Mouse (Mus musculus) neural tube, embryonic 13.5 days (tissue): ENCODE measurements around the gene Yrdc. TPM values are rescaled to one million over a fixed set of nuclear protein-coding genes. Genes with fewer than 3 reads are reported as not detected.
A peak's percentile ranks its signal among the peaks of the same experiment; 100 is the strongest.

Source experiments
- ATAC-seq: fragments of 200-750 bp; cut with Nextera tagmentation; 2 replicates; pipeline ENCODE4 v1.8.0; 2017; ENCODE audit warnings: low read depth, mild to moderate bottlenecking, moderate TSS enrichment, moderate library complexity
- H3K27ac ChIP-seq: fragments of 300-500 bp; sonication (generic); replicated peaks from 2 replicates; pipeline ENCODE4 v1.5.1; 2015; ENCODE audit warnings: moderate library complexity, mild to moderate bottlenecking, inconsistent platforms
- H3K27me3 ChIP-seq: fragments of 300-500 bp; sonication (generic); 2 replicates; pipeline ENCODE4 v1.6.1; 2015; ENCODE audit warnings: mild to moderate bottlenecking, inconsistent platforms
- H3K36me3 ChIP-seq: fragments of 300-500 bp; sonication (generic); 2 replicates; pipeline ENCODE4 v1.6.1; 2015; ENCODE audit warnings: mild to moderate bottlenecking, inconsistent platforms
- H3K4me1 ChIP-seq: fragments of 300-500 bp; sonication (generic); replicated peaks from 2 replicates; pipeline ENCODE4 v1.6.1; 2015; ENCODE audit warnings: inconsistent platforms
- H3K4me2 ChIP-seq: fragments of 300-500 bp; sonication (generic); 2 replicates; pipeline ENCODE4 v1.6.1; 2015; ENCODE audit warnings: inconsistent platforms, mild to moderate bottlenecking, moderate library complexity
- H3K4me3 ChIP-seq: fragments of 300-500 bp; sonication (generic); 2 replicates; pipeline ENCODE4 v1.5.1; 2015; ENCODE audit warnings: mild to moderate bottlenecking, inconsistent platforms
- H3K9ac ChIP-seq: fragments of 300-500 bp; sonication (generic); 2 replicates; pipeline ENCODE4 v1.6.1; 2015; ENCODE audit warnings: moderate library complexity, mild to moderate bottlenecking, inconsistent platforms
- H3K9me3 ChIP-seq: fragments of 300-500 bp; sonication (generic); 2 replicates; pipeline ENCODE4 v1.6.1; 2016; ENCODE audit warnings: inconsistent platforms
- WGBS: fragments of 180-500 bp; shearing (Covaris S2); methylation state at CpG from one replicate; pipeline ENCODE4 v1.1.7; 2015; 5-methylcytosine and 5-hydroxymethylcytosine counted together
- polyA plus RNA-seq: library from polyadenylated mRNA; unstranded; fragments of >200 nt; fragmentation: Nextera tagmentation; extraction: Ambion mirVana; gene quantifications from 2 replicates; pipeline ENCODE4 v1.2.1, GENCODE M21; 2015

Yrdc gene
- polyA plus RNA-seq, result 39.6 and 46.6 TPM in 2 replicates

- under 1% methylated on average over 64 of the region's 90 CpGs for WGBS
- H3K27me3 ChIP-seq, result no peaks in the 10 kb centered on the region
- peak within 1 kb of the TSS; percentile 94 for H3K27ac ChIP-seq
- peak within 1 kb of the TSS; percentile 86 for H3K4me2 ChIP-seq
- peaks cover 55% of the 10 kb centered on the region for H3K4me1 ChIP-seq
- peak within 1 kb of the TSS; percentile 88 for H3K9ac ChIP-seq
- ATAC-seq, result peak; percentile 94
- H3K9me3 ChIP-seq, result no peaks in the 10 kb centered on the region
- peak within 1 kb of the TSS; percentile 95 for H3K4me3 ChIP-seq
- peaks cover 32% of the 10 kb centered on the region for H3K36me3 ChIP-seq
Observed at GRCm38 (mm10) chr4:124850261-124850913, at the start of gene Yrdc. Gene Yrdc (plus strand): TSS chr4:124850679.

- peak within 1 kb of the TSS; percentile 81 for H3K4me2 ChIP-seq
- H3K27me3 ChIP-seq, result no peaks in the 10 kb centered on the region
- ATAC-seq, result peak; percentile 87
- H3K4me3 ChIP-seq, result peak within 1 kb of the TSS; percentile 91
- 3% methylated on average over 21 of the region's 21 CpGs for WGBS
- H3K27ac ChIP-seq, result peak within 1 kb of the TSS; percentile 97
- no peaks in the 10 kb centered on the region for H3K9me3 ChIP-seq
- peaks cover 21% of the 10 kb centered on the region for H3K4me1 ChIP-seq
- peaks cover 58% of the 10 kb centered on the region for H3K36me3 ChIP-seq
- H3K9ac ChIP-seq, result peak within 1 kb of the TSS; percentile 96
Observed at GRCm38 (mm10) chr4:124801552-124802308, 48.7 kb upstream of the Yrdc start, which contains the start of gene Mtf1. Gene Mtf1 (plus strand): TSS chr4:124802104.

GRCm38 (mm10) chr4:124802309-124803260 lies 47.9 kb upstream of the Yrdc start:
- Histone ChIP-seq H3K9ac (peak overlapping the region; percentile 96), H3K27me3 (no peaks in the 10 kb centered on the region), H3K9me3 (no peaks in the 10 kb centered on the region), H3K4me2 (peak overlapping the region; percentile 81), H3K4me3 (peak overlapping the region; percentile 91), H3K4me1 (peaks cover 25% of the 10 kb centered on the region), H3K27ac (peak overlapping the region; percentile 97), H3K36me3 (peaks cover 64% of the 10 kb centered on the region)
- WGBS, result 2% methylated on average over 52 of the region's 53 CpGs
- peak; percentile 100 for ATAC-seq

GRCm38 (mm10) chr4:124803406-124803805 lies 47.1 kb upstream of the Yrdc start:
- Histone ChIP-seq H3K9ac (peak overlapping the region; percentile 96), H3K27ac (no peak overlapping the region), H3K9me3 (no peaks in the 10 kb centered on the region), H3K36me3 (peaks cover 63% of the 10 kb centered on the region), H3K4me1 (peaks cover 25% of the 10 kb centered on the region), H3K4me2 (peak overlapping the region; percentile 81), H3K4me3 (peak overlapping the region; percentile 91), H3K27me3 (no peaks in the 10 kb centered on the region)
- 88% methylated on average over 6 of the region's 6 CpGs for WGBS
- no peak for ATAC-seq

- H3K9ac ChIP-seq, result no peak overlapping the region
- no peak overlapping the region for H3K27ac ChIP-seq
- H3K4me1 ChIP-seq, result peaks cover 21% of the 10 kb centered on the region
- H3K9me3 ChIP-seq, result no peaks in the 10 kb centered on the region
- no peak for ATAC-seq
- H3K4me3 ChIP-seq, result no peak overlapping the region
- 86% methylated on average over 5 of the region's 5 CpGs for WGBS
- no peak overlapping the region for H3K4me2 ChIP-seq
- peaks cover 58% of the 10 kb centered on the region for H3K36me3 ChIP-seq
- H3K27me3 ChIP-seq, result no peaks in the 10 kb centered on the region
Observed at GRCm38 (mm10) chr4:124808511-124808910, 42.0 kb upstream of the Yrdc start.

- H3K27ac ChIP-seq, result no peak overlapping the region
- no peak overlapping the region for H3K4me3 ChIP-seq
- H3K36me3 ChIP-seq, result peaks cover 57% of the 10 kb centered on the region
- ATAC-seq, result no peak
- H3K9ac ChIP-seq, result no peak overlapping the region
- 91% methylated on average over 9 of the region's 9 CpGs for WGBS
- peaks cover 17% of the 10 kb centered on the region for H3K4me1 ChIP-seq
- no peaks in the 10 kb centered on the region for H3K27me3 ChIP-seq
- no peaks in the 10 kb centered on the region for H3K9me3 ChIP-seq
- no peak overlapping the region for H3K4me2 ChIP-seq
Observed at GRCm38 (mm10) chr4:124809136-124809883, 41.2 kb upstream of the Yrdc start.

- Histone ChIP-seq H3K36me3 (peaks cover 50% of the 10 kb centered on the region), H3K9me3 (no peaks in the 10 kb centered on the region), H3K4me1 (peaks cover 17% of the 10 kb centered on the region), H3K27me3 (no peaks in the 10 kb centered on the region), H3K4me3 (no peak overlapping the region), H3K4me2 (no peak overlapping the region), H3K9ac (no peak overlapping the region), H3K27ac (no peak overlapping the region)
- WGBS, result 91% methylated on average over 7 of the region's 7 CpGs
- no peak for ATAC-seq
Observed at GRCm38 (mm10) chr4:124810056-124810455, 40.4 kb upstream of the Yrdc start.

- peaks cover 16% of the 10 kb centered on the region for H3K4me1 ChIP-seq
- H3K9ac ChIP-seq, result peak overlapping the region; percentile 45; the same call in 1 of the 2 replicates
- ATAC-seq, result no peak
- no peak overlapping the region for H3K27ac ChIP-seq
- no peak overlapping the region for H3K4me3 ChIP-seq
- WGBS, result 24% methylated on average over 9 of the region's 9 CpGs
- H3K9me3 ChIP-seq, result no peaks in the 10 kb centered on the region
- H3K4me2 ChIP-seq, result no peak overlapping the region
- no peaks in the 10 kb centered on the region for H3K27me3 ChIP-seq
- peaks cover 39% of the 10 kb centered on the region for H3K36me3 ChIP-seq
Observed at GRCm38 (mm10) chr4:124811347-124811975, 39.0 kb upstream of the Yrdc start.

- H3K4me3 ChIP-seq, result no peak overlapping the region
- H3K4me1 ChIP-seq, result peaks cover 19% of the 10 kb centered on the region
- no peak overlapping the region for H3K4me2 ChIP-seq
- no peaks in the 10 kb centered on the region for H3K9me3 ChIP-seq
- peaks cover 20% of the 10 kb centered on the region for H3K36me3 ChIP-seq
- H3K27ac ChIP-seq, result no peak overlapping the region
- H3K9ac ChIP-seq, result no peak overlapping the region
- 94% methylated on average over 11 of the region's 11 CpGs for WGBS
- H3K27me3 ChIP-seq, result no peaks in the 10 kb centered on the region
- no peak for ATAC-seq
Observed at GRCm38 (mm10) chr4:124815901-124816300, 34.6 kb upstream of the Yrdc start.

GRCm38 (mm10) chr4:124817803-124818202 lies 32.7 kb upstream of the Yrdc start:
- H3K9ac ChIP-seq, result no peak overlapping the region
- ATAC-seq, result peak; percentile 32; the same call in 1 of the 2 replicates
- no peaks in the 10 kb centered on the region for H3K9me3 ChIP-seq
- peaks cover 33% of the 10 kb centered on the region for H3K36me3 ChIP-seq
- peaks cover 10% of the 10 kb centered on the region; the same call in 1 of the 2 replicates for H3K4me1 ChIP-seq
- no peaks in the 10 kb centered on the region for H3K27me3 ChIP-seq
- WGBS, result 21% methylated on average over 6 of the region's 6 CpGs
- H3K4me2 ChIP-seq, result no peak overlapping the region
- no peak overlapping the region for H3K27ac ChIP-seq
- no peak overlapping the region for H3K4me3 ChIP-seq

- no peak for ATAC-seq
- Histone ChIP-seq H3K9ac (no peak overlapping the region), H3K4me3 (no peak overlapping the region), H3K4me2 (no peak overlapping the region), H3K36me3 (peaks cover 44% of the 10 kb centered on the region), H3K4me1 (peaks cover 10% of the 10 kb centered on the region; the same call in 1 of the 2 replicates), H3K27me3 (no peaks in the 10 kb centered on the region), H3K27ac (no peak overlapping the region), H3K9me3 (no peaks in the 10 kb centered on the region)
- 90% methylated on average over 4 of the region's 4 CpGs for WGBS
Observed at GRCm38 (mm10) chr4:124818832-124819231, 31.6 kb upstream of the Yrdc start.
